Mouse (Mus musculus) myocyte (in vitro differentiated cells): ENCODE results near the gene Pola2. TPM values are rescaled to one million over a fixed set of nuclear protein-coding genes. Genes with fewer than 3 reads are reported as not detected.

Experiments
- H3K27me3 ChIP-seq: one replicate; pipeline ENCODE4 v1.6.1; 2011; ENCODE audit not compliant: control insufficient read depth, insufficient read depth, insufficient read length
- H3K36me3 ChIP-seq: one replicate; pipeline ENCODE4 v1.6.1; 2011; ENCODE audit not compliant: control insufficient read depth, insufficient read depth
- H3K4me2 ChIP-seq: one replicate; pipeline ENCODE4 v1.6.1; 2011; ENCODE audit warnings: low read depth, control low read depth
- H3K4me3 ChIP-seq: one replicate; pipeline ENCODE4 v1.5.1; 2011; ENCODE audit warnings: mild to moderate bottlenecking, control low read depth, moderate library complexity
- H3K79me2 ChIP-seq: one replicate; pipeline ENCODE4 v1.6.1; 2011; ENCODE audit not compliant: control insufficient read depth, insufficient read depth
- H3ac ChIP-seq: one replicate; pipeline ENCODE4 v1.6.1; 2011; ENCODE audit not compliant: control insufficient read depth, insufficient read length
- CEBPB ChIP-seq: IDR thresholded peaks from 2 replicates; pipeline ENCODE4 v1.6.1; 2011; ENCODE audit warnings: mild to moderate bottlenecking, moderate library complexity; ENCODE audit not compliant: poor library complexity, insufficient read depth, severe bottlenecking
- E2F4 ChIP-seq: IDR thresholded peaks from one replicate; pipeline ENCODE4 v1.6.1; 2011; ENCODE audit warnings: mild to moderate bottlenecking, control low read depth, moderate library complexity; ENCODE audit not compliant: insufficient read depth
- MAX ChIP-seq: IDR thresholded peaks from one replicate; pipeline ENCODE4 v1.6.1; 2011; ENCODE audit warnings: low read depth, mild to moderate bottlenecking, control low read depth
- MYOD1 ChIP-seq, 3 experiments: IDR thresholded peaks; one replicate each; pipeline ENCODE4 v1.6.1; 2011; ENCODE audit warnings: control low read depth in 2 of 3, low read depth in 2 of 3, mild to moderate bottlenecking in 2 of 3, moderate library complexity in 1 of 3; ENCODE audit not compliant: insufficient read length in 2 of 3, control insufficient read depth in 1 of 3
- MYOG ChIP-seq, 3 experiments: IDR thresholded peaks; one replicate each; pipeline ENCODE4 v1.6.1; 2011; ENCODE audit warnings: control low read depth in 2 of 3, low read depth in 2 of 3, mild to moderate bottlenecking in 2 of 3; ENCODE audit not compliant: insufficient read length in 2 of 3, control insufficient read depth in 1 of 3, insufficient read depth in 1 of 3
- POLR2A ChIP-seq: IDR thresholded peaks from one replicate; pipeline ENCODE4 v1.6.1; 2011; ENCODE audit warnings: low read depth, mild to moderate bottlenecking, control low read depth, moderate library complexity; ENCODE audit not compliant: insufficient read length
- POLR2AphosphoS2 ChIP-seq: IDR thresholded peaks from one replicate; pipeline ENCODE4 v1.6.1; 2011; ENCODE audit warnings: low read depth, control low read depth; ENCODE audit not compliant: insufficient read length
- REST ChIP-seq: IDR thresholded peaks from one replicate; pipeline ENCODE4 v1.6.1; 2011; ENCODE audit warnings: mild to moderate bottlenecking, control low read depth, moderate library complexity; ENCODE audit not compliant: insufficient read depth, insufficient read length
- SRF ChIP-seq: IDR thresholded peaks from one replicate; pipeline ENCODE4 v1.6.1; 2011; ENCODE audit warnings: low read depth; ENCODE audit not compliant: control insufficient read depth, insufficient read length
- TCF12 ChIP-seq: IDR thresholded peaks from one replicate; pipeline ENCODE4 v1.6.1; 2011; ENCODE audit warnings: mild to moderate bottlenecking, control low read depth; ENCODE audit not compliant: poor library complexity, insufficient read depth, severe bottlenecking
- TCF3 ChIP-seq: IDR thresholded peaks from one replicate; pipeline ENCODE4 v1.6.1; 2011; ENCODE audit warnings: low read depth, control low read depth; ENCODE audit not compliant: insufficient read length
- USF1 ChIP-seq: IDR thresholded peaks from one replicate; pipeline ENCODE4 v1.6.1; 2011; ENCODE audit warnings: low read depth, mild to moderate bottlenecking, control low read depth, moderate library complexity
- polyA plus RNA-seq: library from polyadenylated mRNA; unstranded; fragments of >200 nt; fragmentation: generic; extraction: Trizol; gene quantifications from one replicate; pipeline ENCODE4 v1.2.1, GENCODE M21; 2012; ENCODE audit warnings: missing spikeins

The Pola2 gene
- polyA plus RNA-seq, 1 experiment, result 11.9 TPM

- Histone ChIP-seq H3K36me3 (no peaks in the 10 kb centered on the region), H3K79me2 (no peaks in the 10 kb centered on the region), H3ac (no peak overlapping the region), H3K4me2 (no peak overlapping the region), H3K4me3 (no peak overlapping the region), H3K27me3 (no peaks in the 10 kb centered on the region)
- TF ChIP-seq SRF, result no peak
- TF ChIP-seq MYOG (IDR thresholded peaks at IDR 0.05; ENCODE audit: control insufficient read depth in 1 of 3, insufficient read depth in 1 of 3, insufficient read length in 2 of 3, low read depth in 2 of 3), result no peak
- no peak for TF ChIP-seq POLR2A
- TF ChIP-seq REST, result no peak
- TF ChIP-seq USF1, result no peak
- TF ChIP-seq TCF3, result no peak
- TF ChIP-seq TCF12, result no peak
- TF ChIP-seq E2F4, result no peak
- TF ChIP-seq MAX, result no peak
- TF ChIP-seq POLR2AphosphoS2, result no peak
- no peak for TF ChIP-seq CEBPB
- no peak for TF ChIP-seq MYOD1 (IDR thresholded peaks at IDR 0.05; ENCODE audit: control insufficient read depth in 1 of 3, insufficient read length in 2 of 3, low read depth in 2 of 3)
Observed at GRCm38 (mm10) chr19:5975676-5976075, 11.7 kb upstream of the Pola2 start.

GRCm38 (mm10) chr19:5975112-5975511 lies 11.1 kb upstream of the Pola2 start:
- no peak overlapping the region for H3ac ChIP-seq
- H3K27me3 ChIP-seq, result no peaks in the 10 kb centered on the region
- no peak overlapping the region for H3K4me2 ChIP-seq
- no peaks in the 10 kb centered on the region for H3K79me2 ChIP-seq
- H3K4me3 ChIP-seq, result no peak overlapping the region
- no peaks in the 10 kb centered on the region for H3K36me3 ChIP-seq
- no peak for TF ChIP-seq POLR2AphosphoS2
- TF ChIP-seq SRF, result no peak
- TF ChIP-seq E2F4, result no peak
- TF ChIP-seq MYOG (IDR thresholded peaks at IDR 0.05; ENCODE audit: control insufficient read depth in 1 of 3, insufficient read depth in 1 of 3, insufficient read length in 2 of 3, low read depth in 2 of 3), result no peak
- TF ChIP-seq MYOD1 (IDR thresholded peaks at IDR 0.05; ENCODE audit: control insufficient read depth in 1 of 3, insufficient read length in 2 of 3, low read depth in 2 of 3), result no peak
- no peak for TF ChIP-seq CEBPB
- no peak for TF ChIP-seq POLR2A
- no peak for TF ChIP-seq TCF12

- no peak overlapping the region for H3K4me3 ChIP-seq
- H3ac ChIP-seq, result no peak overlapping the region
- H3K27me3 ChIP-seq, result no peaks in the 10 kb centered on the region
- peaks cover 5% of the 10 kb centered on the region for H3K79me2 ChIP-seq
- H3K4me2 ChIP-seq, result no peak overlapping the region
- TF ChIP-seq REST, result no peak
- no peak for TF ChIP-seq MYOG (IDR thresholded peaks at IDR 0.05; ENCODE audit: control insufficient read depth in 1 of 3, insufficient read depth in 1 of 3, insufficient read length in 2 of 3, low read depth in 2 of 3)
- TF ChIP-seq MAX, result no peak
- TF ChIP-seq TCF3, result no peak
- TF ChIP-seq TCF12, result no peak
- TF ChIP-seq CEBPB, result no peak
- no peak for TF ChIP-seq POLR2A
- TF ChIP-seq SRF, result no peak
- no peak for TF ChIP-seq POLR2AphosphoS2
- no peak for TF ChIP-seq E2F4
- no peak for TF ChIP-seq USF1
- no peak for TF ChIP-seq MYOD1 (IDR thresholded peaks at IDR 0.05; ENCODE audit: control insufficient read depth in 1 of 3, insufficient read length in 2 of 3, low read depth in 2 of 3)
- H3K36me3 ChIP-seq, result no peaks in the 10 kb centered on the region
Observed at GRCm38 (mm10) chr19:5967664-5968063, 3.7 kb upstream of the Pola2 start.

GRCm38 (mm10) chr19:5966786-5967185 lies 2.8 kb upstream of the Pola2 start:
- H3ac ChIP-seq, result no peak overlapping the region
- H3K4me2 ChIP-seq, result no peak overlapping the region
- TF ChIP-seq USF1 (no peak), MAX (no peak), E2F4 (no peak), TCF3 (no peak), TCF12 (no peak), MYOG (IDR thresholded peaks at IDR 0.05; ENCODE audit: control insufficient read depth in 1 of 3, insufficient read depth in 1 of 3, insufficient read length in 2 of 3, low read depth in 2 of 3) (no peak), REST (no peak), MYOD1 (IDR thresholded peaks at IDR 0.05; ENCODE audit: control insufficient read depth in 1 of 3, insufficient read length in 2 of 3, low read depth in 2 of 3) (no peak)
- H3K27me3 ChIP-seq, result no peaks in the 10 kb centered on the region
- peaks cover 5% of the 10 kb centered on the region for H3K79me2 ChIP-seq
- no peaks in the 10 kb centered on the region for H3K36me3 ChIP-seq
- H3K4me3 ChIP-seq, result no peak overlapping the region

- Histone ChIP-seq H3K79me2 (peaks cover 5% of the 10 kb centered on the region), H3ac (no peak overlapping the region), H3K36me3 (no peaks in the 10 kb centered on the region), H3K27me3 (no peaks in the 10 kb centered on the region), H3K4me3 (no peak overlapping the region), H3K4me2 (no peak overlapping the region)
- TF ChIP-seq SRF (no peak), MYOG (IDR thresholded peaks at IDR 0.05; ENCODE audit: control insufficient read depth in 1 of 3, insufficient read depth in 1 of 3, insufficient read length in 2 of 3, low read depth in 2 of 3) (no peak), MAX (no peak), TCF3 (no peak), POLR2AphosphoS2 (no peak), E2F4 (no peak)
Observed at GRCm38 (mm10) chr19:5965910-5966309, 1.9 kb upstream of the Pola2 start.
